Mouse (Mus musculus): ENCODE measurements around the gene Mob3b.

Mob3b gene

DNA sequence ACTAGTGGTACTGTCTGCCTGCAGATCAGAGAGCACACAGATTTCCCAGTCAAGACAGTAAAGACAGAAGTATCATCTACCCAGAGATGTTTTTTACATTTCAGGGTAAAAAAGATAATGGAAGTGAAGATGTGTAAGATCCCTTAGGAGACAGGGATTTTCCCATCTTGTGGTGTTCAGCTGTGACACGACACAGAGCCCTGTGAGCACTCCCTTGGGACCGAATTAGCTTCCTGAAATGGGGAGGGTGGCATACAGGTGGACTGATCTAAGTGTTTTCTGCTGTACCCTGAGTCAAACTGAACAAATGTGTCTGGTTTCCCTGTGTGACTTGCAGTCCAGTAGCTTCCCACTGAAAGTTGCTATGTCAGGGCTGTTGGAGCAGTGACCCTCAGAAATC lies 42.3 kb downstream of the Mob3b start:
- no peak for DNase-seq (ENCODE audit: low spot score)

DNA sequence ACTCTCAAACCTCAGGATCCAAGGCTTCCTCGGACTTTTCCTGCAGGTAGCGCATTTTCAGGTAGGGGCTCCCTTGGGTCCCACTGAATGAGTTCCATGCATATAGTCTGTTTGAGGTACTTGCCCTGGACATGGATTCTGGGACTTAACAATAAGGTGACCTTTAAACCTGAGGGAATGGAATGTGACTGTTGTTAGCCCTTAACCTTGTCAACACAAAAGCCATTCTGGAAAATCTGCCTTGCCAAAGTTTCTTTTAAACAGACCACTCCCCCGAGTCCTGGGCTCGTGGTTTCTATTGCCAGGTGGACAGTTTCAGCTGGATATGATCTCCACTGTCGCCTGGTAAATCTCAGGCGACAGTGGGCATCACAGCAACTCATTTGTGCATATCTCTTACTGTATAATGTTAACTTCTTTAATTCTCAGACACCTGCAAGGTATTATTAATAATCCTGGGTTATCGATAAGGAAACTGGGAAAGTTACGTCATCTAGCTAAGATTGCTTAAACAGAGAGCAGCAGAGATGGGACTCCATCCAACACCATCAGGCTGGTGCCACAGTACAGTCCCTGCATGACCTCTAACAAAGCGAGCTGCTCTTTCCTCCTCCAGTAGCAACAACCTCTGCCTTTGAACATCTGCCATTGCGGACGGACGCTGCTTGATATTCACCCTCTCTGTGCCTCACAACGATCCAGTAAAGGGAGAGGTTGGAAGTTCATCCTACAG lies 43.6 kb downstream of the Mob3b start:
- no peak for DNase-seq (ENCODE audit: low spot score)

DNA sequence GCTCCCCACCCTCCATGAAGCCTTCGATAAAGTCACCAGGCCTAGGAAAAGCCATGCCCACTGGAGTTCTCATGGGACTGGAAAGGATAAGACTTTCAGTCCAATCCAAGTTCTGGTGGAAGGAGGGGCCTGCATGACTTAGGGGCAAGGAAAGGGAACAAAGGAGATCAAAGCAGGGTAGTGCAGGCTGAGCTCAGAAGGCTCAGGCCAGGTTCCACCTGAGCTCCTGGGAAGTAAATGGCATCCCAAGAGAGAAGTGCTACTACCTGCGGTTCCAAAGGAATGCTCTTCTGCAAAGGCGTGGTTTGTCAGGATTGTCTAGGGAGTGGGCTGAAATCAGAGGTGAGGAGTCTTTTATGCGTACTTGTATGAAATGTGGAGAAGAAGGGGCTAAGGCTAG lies 44.8 kb downstream of the Mob3b start:
- DNase-seq (ENCODE audit: low spot score): no peak

DNA sequence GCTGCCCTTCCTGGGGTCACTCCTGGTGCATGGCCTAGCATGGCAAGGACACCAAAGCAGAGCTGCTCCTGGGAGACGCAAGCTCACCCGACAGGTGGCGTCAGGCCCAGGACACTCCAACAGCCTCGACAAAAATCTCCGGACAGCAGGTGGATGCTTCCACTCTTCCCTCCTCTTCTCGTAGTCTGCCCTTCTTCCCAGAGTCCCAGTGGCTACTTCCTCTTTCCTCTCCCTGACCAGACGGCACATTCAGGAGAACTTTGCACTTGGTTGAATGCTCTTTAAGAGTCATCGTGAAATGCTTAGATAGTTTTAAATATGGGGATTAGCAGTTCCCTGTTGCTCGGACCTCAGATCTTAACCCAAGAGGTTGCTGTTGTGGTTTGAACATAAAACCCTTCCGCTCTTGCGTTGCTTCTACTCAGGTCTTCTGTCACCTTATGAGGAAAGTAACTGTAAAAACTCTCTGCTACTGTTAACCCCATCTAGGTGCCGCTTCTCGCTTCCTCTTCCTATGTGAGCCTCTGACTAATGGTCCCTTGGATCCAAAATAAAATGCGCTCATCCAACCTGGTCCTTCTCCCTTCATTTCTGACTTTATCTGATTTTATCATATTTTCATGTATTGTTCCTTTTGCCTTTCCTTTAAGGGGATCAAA lies 52.0 kb downstream of the Mob3b start:
- DNase-seq (ENCODE audit: low spot score): no peak

DNA sequence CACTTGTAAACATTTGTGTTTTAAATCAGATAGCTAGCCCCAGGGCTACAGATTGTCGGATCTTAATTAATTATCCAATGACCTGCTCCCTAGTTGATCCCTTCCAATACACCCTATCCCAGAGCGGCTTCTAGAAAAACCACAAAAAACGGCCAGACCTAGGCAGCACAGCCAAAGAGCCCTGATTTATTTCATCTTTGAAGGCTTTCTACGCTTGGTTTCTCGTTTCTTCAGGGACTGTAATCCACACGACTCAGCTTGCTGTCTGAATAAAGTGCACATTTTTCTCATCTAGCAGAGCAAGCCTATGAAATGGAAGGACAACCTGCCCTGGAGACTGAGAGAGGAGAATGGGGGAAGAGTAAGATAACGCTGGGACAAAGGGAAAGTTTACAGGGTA lies 56.1 kb downstream of the Mob3b start:
- DNase-seq (ENCODE audit: low spot score): no peak

DNA sequence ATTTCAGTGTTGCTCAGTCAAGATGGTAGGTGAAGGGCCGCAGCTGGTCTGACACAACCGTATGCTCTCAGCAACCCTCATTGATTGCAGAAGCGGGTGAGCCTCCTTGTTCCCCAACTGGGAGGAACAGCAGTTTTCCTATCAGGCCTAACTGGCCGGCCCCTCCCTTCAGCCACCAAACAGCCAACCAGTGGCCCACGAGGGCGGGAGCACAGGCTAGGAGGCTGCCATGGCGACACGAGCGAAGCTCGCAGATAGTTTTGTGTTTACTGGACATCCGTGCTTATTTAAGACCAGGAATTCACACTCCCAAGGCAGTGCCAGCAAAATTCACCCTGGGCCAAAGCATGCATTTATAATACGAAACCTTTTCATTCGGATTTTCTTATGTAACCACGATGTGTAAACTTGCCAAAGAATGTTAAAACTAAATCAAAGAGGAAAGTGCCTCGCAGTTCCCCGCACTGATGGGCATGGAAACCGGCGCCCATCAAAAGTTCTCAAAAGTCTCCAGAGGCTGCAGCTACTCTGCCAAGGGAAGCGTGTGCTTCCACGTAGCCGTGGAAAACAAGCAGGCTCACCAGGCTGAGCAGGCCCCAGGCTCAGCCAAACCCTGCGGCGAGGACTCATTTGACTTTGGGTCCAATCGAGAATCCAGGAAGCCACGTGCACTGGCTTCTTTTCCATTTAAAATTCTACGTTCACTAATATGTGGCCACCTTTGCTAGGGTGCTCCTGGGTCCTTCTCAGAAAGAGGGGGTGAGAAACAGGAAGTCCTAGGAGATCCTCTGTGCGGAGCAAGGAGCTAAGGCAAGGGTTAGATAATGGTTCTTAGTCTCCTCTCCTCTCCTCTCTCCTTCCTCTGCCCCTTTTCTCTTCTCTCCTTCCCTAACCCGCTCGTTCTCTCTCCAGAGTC lies 57.2 kb downstream of the Mob3b start:
- DNase-seq (ENCODE audit: low spot score): peak; percentile 83

DNA sequence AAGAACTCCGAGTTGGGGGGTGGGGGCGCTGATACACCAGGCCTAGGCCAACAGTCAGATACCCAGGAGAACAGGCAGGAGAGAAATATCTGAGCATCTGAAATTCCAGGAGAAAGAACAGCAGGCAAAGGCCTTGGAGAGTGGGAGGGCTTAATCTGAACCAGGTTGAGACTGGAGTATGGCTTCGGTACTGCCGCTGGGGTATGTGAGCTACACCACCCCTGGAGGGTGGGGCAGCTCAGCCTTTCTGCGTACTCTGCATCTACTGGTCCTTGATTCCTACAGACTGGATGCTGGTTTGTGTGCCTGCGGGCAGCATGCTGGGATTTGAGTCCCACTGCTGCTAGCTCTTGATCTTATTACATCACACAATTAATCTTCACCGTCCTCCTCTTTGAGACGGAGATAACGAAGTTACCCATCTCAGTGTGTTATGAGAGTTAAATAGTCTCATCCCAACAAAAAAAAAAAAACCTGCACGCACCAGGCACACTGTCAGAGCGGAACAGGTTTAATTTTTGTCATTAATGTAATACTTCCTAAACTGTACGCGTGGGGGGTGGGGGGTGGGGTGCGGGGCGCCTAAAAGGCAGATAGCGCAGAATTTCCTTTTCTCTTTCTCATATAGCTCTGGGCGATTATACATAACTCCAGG lies 57.9 kb downstream of the Mob3b start:
- no peak for DNase-seq (ENCODE audit: low spot score)

DNA sequence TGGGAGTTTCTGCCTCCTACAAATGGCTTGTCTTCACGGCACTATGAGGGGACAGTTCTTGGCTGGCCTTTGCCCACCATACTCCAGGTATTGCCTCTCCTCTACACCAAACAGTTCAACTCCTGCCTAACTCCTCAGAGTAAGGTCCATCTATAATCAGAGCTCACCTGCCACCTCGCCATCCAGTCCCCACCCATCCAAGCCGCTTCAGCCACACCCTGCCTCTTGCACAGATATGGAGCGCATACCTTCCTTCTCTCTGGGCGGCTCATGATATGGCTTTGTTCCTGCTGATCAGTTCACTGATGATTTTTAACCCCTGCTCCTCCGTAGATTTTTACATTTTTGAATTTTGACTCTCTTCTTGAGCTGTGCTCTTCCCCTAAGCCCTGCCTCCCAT lies 58.7 kb downstream of the Mob3b start:
- no peak for DNase-seq (ENCODE audit: low spot score)

DNA sequence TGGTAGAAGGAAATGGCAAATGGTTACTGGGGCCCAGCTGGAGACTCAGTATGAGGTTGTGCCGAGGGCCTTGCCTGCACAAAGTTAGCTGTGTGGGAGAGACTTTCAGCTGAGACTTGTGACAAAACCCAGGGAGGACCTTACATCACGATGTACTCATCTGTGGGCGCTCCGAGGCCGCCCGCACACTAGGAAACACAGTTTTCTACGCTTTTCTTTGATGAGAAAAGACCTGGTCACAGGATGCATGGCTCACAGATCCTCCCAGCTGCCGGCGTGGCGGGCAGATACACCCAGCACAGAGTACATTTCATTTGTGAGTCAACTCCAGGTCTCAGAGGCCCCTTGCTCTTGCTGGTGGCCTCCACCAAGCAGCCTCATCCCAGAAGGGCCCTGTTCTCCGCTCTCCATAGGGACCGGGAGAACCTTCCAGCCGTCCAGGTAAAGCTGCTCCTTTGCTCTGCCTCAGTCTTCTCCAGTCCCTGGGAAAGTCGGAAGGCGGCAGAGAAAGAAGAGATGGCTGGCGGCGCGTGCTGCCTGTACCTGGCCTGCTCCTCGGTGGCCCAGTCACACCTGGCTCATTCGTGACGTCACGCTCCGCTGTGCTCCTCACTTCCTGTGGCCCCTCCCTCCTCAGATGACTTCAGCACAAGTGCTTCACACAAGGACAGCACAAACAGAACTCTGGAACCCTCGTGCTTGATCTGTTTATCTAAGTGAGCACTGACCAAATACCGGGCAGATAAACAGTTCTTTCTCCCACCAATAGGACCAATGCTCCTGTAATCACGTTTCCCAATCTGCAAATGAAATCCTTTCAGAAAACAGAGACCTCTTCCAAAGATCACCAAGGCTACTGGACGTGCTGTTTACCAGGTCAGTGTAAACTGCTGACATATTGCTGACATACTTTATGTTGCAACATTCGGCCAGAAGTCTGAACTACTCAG lies 60.8 kb downstream of the Mob3b start:
- DNase-seq (ENCODE audit: low spot score): no peak

DNA sequence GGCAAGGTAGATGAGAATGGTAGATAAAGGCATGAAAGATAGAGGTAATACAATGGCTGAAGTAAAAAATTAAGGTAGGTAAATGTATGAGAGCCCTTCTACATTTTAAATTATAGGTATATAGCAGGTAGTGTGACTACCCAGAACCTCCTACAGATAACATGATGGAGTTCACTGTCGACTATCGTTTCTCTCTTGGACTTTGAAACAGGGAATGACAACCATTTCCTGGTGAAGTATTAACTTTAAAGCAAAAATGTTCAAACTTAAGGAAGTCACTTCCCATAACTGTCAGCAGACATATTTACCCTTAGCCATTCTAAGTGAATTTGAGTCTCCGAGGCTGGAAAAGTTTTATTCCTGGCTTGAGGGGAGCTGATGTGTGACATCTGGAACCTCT lies 64.8 kb downstream of the Mob3b start:
- no peak for DNase-seq (ENCODE audit: low spot score)

DNA sequence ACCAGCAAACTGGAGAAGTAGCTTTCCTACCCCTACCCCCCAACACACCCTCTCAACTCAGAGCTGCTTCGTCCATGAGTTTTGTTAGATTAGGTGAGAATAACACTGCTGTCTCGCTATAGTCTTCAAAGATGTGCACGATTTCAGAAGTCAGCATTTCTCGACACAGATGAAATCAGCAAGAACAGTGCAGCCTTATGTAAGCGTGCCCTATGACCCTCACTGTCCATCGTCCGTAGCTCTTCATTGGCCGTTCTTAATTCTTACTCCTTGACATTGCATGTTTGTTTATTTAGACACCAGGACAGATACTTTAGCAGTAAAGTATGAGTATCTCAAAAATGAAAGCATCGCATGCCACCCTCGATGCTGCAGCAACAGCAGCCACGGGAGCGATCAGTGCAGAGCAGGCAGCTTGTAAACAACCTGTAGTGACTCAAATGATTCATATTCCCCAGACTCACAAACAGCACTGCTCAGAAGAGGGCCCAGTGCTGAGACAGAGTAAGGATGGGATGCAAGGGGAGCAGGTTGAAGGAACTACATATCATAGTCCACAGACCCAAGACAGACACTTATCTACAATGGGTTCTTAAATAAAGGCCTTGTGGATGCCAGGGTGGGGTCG lies 66.0 kb downstream of the Mob3b start:
- no peak for DNase-seq (ENCODE audit: low spot score)

DNA sequence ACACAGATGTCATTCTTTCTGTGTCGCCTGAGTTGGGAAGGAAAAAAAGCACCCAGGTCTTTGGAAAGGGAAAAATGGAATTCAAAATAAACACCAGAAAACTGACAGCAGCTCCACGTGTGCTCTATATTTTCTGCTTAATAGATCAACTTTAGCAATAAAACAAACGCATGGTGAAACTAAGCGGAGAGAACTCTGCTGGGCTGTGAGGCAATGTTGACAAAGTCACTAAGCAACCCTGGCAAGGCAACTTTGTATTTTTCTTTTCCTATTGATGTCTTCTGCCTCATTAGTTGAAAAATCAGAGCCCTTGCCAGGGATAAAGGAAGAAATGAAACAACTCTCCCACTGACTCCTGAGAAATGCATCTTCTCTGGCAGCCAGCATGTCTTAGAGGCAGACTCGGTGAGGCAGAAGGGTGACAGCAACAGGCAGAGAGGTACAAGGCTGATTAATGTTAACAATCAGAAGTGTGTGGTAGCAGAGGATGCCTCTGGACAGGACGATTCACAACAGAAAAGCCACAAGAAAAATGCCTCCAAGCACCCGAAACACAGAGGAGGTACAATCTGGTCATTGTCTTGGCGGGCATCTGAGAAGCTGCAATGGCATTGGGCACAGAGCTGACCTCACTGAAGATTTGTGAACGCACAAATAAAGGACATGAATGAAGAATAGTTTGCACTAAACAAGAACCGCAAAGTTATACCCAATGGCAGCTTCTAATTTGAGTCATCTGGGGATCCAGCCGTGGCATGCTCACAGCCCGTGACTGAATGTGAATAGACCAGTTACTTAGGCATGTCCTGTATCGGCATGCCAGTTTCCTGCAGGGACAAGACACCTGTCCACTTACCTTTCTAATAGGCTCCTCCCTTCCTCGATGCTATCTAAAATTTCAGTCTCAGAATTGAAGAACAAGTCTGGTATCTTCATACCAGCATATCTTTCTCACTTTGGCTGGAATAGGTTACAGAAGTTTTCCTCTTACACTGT lies 67.7 kb downstream of the Mob3b start:
- no peak for DNase-seq (ENCODE audit: low spot score)

DNA sequence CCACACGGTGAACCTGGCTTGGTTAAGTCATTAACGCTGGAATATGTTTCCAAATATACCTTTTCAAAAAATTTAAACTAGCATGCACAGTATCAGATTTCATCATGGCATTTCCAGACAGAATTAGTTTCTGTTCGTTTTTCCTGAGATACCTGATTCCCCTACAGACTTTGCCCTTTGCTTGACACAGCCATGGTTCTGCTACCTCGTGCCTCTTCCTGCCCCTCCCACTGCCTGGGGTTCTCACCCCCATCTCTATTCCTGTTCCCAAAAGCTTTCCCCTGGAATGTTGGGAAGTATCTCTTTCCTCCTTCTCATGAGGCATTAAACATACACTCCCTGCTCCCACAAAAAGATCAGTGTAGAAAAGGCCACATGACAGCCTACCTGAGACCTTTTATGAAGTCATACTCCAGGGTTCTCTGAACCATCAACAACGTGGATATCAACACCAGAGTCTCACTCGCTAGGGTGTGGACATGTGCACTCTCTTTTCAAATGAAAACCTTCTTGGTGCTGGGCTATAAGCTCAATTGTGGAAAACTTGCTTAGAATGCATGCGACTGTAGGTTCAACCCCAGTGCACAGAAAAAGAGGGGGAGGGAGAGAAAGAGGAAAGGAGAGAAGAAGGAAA lies 71.1 kb downstream of the Mob3b start:
- no peak for DNase-seq (ENCODE audit: low spot score)

DNA sequence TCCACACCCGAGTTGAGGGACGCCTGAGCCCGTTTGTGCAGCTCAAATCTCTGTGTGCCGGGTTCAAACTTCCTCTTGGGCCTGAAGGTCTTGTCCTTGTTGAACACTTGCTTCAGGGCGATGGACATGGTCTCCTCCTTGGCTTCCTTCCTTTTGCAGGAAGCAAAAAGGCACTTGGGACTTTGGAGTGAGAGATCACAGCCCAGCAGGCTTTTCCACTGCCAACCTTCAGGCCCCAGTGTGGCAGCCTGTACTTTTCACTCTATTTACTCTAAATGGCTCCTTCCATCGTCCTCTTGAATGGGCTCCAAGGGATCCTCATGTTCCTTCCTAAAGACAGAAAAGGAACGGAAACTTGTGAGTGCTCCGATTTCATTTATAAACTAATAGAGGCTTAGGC lies 73.2 kb downstream of the Mob3b start:
- no peak for DNase-seq (ENCODE audit: low spot score)

DNA sequence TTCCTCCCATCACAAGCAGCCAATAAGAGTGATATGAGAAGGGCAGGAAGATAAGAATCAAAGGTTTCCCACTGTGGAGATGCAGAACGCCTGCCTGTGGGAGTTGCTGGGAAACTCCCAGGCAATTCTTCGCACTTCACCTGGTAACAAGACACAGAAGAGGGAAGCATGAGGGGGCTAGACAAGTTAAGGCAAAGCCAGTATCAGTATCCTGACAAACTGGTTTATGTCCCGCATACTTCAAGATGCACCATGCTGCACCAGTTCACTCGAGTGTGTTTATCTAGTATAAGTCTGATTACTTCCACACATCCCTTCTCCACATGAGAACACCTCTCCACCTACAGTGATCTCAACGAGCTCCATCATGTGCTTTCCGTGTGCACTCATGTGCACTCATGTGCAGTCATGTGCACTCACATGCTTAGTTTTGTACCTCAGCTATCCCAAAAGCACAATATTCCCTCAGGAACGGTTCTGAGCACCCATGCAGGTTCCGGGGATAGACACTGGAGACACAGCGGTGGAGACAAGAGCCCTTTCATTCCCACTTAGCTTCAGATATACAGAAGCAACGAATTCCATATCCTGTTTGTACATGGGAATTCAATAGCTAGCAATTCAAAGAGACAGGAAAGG lies 74.7 kb downstream of the Mob3b start:
- no peak for DNase-seq (ENCODE audit: low spot score)

DNA sequence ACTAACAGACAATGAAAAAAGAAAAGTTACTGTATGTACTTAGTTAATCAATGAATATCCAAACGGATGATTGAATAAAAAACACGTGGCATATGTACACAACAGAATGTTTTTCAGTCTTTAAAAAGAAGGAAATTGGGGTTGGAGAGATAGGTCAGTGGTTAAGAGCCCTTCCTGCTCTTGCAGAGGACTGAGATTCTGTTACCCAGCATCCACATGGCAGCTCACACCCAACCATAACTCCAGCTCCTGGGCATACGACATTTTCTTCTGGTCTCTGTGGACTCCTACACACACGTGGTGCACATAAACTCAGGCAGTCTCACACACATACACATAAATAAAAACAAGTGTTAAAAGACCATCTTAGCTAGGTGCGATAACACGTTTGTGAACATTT lies 77.0 kb downstream of the Mob3b start:
- DNase-seq (ENCODE audit: low spot score): no peak

DNA sequence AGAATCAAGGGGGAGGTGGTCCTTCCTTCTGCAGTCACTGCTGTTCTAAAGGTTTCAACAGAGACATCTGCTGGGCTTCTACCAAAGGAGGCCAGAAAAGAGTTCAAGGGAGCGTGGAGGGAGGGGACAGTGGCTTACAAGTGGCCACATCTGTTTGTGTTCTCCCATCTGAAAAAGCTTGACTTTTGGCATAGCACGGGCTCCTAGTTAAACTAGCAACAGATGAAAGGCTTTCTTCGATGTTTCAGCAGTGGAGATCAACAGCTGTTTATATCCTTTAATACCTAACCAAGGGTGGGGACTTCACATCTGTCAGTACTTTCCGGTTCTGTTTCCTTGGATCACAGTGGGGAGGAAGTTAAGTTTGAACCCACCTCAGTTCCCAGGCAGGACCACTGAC lies 88.5 kb downstream of the Mob3b start:
- no peak for DNase-seq (ENCODE audit: low spot score)

DNA sequence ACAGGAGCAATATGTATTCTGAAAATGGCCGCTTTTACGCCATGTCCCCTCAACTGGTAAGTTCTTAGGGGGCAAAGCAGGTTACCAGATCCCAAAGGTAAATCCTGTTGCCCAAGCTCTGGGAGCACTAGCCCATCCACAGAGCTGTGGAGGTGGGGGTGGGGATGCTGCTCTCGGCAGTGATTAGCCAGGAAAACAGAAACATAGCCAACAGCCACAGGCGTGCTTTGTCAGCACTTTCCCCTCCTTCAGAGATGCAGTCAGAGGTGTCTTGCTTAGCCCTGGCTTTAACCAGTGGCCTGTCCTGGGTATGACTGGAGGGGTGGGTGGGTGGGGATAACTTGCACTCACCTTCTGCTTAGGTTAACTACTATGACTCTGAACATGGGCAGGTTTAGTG lies 91.1 kb downstream of the Mob3b start:
- no peak for DNase-seq (ENCODE audit: low spot score)
